Mouse (Mus musculus) hindlimb bud, embryonic 11.5 days (tissue): Measurements from ENCODE around the gene Coro2a.
"Not testable (repeated sequence)": the region's sequence is repeated elsewhere in the genome, so short reads cannot be mapped to it uniquely, and the experiment has no call there.

Experiments
- DNase-seq: peaks from one replicate; pipeline ENCODE4 v3.0.0-alpha.2; 2012; ENCODE audit warnings: low read depth, low spot score; ENCODE audit errors: extremely low spot score

Coro2a gene

DNA sequence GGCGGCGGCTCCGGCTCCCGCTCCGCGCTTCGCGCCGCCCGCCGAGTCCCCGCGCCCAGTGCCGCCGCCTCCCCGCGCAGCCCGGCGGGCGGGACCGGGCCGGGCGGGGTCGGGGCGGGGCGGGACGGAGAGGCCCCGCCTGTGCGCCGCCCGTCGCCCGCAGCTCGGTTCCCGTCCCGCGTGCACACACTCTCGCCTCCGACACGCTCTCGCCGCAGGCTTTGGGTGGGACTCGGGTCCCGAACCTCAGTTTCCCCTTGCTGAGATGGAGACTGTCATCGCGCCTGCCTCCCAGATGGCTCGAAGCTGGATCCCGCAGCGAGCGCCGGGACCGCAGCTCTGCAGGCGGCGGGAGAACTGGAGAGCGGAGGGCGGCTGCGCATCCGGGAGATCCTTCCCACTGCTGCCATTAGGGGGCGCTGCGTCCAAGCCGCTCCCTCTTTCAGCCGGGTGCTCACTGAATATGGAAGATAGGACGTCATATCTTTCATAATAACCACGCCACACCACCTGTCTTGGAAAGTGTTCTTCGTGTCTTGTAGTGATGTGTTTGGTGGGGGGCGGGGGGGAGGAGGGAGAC, at the start of gene Coro2a:
Gene Coro2a, minus strand, starts transcription at position 359 of the 580 bp plus-strand sequence.
- no peak for DNase-seq

DNA sequence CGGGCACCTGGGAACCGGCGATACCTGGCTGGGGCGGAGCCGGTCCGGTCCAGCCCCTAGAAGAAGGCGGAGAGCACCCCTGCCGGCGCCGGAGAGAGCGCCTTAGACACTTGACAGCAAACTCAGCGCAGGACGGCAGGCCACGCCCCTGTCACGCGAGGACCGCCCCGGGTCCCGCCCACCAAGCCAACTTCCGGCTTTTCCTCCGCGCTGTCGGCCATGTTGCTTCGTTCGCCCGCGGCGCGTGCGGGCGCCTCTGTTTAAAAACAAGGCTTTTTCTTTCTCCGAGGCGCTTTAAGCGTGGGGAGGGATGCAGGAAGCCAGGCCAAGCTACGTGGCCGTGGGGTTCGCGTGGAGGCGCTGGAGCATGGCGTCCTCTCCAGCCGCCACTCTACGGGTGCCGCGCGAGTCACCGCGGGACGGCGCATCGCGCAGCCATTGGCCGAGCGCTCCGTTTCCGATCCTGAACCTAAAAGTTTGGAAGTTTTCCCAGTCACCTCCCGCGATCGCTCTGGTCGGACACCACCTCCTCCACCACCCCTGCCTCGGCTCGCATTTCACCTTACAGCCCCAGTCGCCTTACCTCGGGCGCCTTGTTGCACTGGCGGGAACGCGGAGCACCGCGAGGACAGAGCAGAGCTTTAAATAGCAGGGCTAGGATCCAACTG, 48.2 kb upstream of the Coro2a start, which contains the start of gene Tbc1d2:
Gene Tbc1d2, minus strand, starts transcription at position 124 of the 668 bp plus-strand sequence.
- DNase-seq: peak; percentile 42

DNA sequence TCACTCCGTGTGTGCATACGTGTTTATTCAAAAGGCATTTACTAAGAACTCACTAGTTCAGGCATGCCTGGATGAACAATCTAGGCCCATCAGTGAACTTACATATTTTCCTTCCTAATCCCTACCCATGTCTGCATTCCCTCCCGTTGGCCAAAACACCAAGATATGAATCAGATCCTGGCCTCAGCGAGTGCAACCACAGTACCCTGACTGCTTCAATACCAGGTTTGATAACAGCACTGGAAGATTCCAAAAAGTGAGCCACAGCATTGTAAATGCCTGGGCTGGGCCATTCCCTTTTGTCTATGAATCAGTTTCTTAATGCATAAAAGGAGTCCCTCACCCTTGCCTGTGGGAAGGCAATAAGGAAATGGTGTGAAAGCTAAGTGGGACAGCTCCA, 47.2 kb upstream of the Coro2a start:
- DNase-seq: no peak

DNA sequence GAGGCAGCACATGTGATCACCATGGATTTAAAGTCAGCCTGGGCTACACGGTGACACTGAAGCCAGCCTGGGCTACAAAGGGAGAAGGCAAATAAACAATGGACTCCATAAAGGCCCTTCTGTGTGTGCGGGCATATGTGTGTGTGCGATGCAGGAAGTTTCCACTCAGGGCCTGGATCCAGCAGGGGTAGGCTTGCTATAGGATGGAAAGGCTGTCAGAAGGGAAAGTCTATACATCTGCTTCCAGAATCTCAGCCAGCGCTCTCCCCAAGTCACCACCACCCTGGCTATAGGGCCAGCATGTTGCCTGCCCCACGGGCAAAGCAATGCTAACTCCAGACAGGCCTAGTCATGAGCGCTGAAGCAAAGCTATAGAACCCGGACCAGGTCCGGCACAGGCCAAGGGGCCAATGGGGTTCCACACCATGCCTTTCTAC, 41.7 kb upstream of the Coro2a start:
- DNase-seq: no peak

DNA sequence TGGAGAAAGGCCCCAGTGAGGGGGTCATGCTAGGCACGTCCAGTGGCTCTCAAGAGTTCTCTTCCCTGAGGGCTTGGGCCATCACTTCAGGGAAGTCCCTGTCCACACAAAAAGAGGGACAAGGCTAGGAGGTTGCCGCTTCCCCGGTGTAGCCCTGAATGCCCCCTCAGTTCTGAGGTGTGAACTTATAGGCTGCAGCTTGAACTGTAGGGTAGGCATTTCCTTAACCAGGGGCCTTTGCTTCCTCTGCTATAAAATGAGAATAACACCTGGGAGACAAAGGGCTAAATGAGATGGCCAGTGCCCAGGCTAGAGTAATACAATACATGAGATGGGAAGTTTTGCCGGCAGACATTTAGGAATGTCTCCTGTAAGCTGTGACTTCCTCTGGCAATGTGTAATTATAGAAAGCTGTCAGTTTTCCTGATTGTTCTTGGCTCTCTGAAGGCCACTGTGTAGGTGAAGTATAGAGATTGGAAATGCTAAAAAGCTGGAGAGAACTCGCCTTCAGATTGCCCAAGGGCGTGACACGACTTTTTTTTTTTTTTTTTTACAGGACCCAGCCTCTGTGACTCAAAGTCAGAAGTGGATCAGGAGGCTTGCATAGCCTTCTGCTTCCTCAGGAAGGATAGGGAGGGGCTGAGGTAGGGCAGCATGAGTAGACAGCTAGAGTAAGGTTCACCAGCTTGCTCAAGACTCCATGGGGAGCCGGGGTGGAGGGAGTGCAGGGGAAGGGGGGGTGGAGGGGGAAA, 41.1 kb upstream of the Coro2a start:
- no peak for DNase-seq

DNA sequence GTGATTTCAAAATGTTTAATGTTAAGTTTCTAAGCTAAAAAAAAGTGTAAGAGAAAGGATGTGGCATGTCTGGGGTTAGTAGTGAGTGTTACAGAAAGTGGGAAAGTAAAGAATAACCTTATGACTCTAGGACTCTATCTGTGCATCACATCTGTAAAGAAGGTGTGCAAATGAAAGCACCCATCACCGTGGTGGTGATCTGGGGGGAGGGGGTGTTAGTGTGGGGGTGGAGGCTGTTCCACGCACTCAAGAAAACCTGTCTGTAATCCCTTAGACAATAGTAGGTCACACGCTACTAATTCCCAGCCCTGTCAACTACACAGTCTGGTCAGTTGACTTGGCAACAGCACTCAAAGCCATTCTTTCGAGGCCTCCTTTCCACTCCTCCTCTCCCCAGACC, 39.3 kb upstream of the Coro2a start:
- no peak for DNase-seq

DNA sequence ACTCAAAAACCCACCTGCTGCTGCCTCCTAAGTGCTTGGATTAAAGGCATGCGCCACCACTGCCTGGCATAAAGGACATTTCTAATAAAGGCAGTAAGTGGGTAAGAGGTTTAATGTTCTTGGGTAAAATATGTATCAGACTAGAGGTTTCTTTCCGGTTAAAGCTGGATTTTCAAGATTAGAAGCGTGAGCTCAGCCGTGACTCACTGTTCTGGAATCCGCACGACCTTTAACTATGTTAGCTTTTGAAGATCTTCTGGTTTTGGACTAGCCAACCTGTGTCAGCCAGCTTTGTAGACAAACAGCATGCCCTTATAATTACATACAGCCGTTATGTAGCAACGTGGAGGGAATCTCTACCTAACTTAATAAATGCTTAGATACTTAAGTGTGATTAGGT, 37.9 kb upstream of the Coro2a start:
- DNase-seq: no peak

DNA sequence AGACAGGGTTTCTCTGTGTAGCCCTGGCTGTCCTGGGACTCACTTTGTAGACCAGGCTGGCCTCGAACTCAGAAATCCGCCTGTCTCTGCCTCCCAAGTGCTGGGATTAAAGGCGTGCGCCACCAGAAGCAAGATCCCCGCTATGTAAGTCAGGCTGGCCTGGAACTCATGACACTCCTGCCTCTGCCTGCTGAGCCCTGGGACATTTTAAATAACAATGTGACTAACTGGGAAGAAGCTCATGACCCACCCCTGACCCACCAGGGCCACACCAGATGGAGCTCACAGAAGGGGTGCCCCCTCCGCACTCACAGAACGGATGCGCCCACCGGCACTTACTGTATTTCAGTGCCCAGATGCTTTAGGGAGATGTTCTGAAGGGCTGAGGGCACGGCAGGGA, 35.2 kb upstream of the Coro2a start:
- not testable (repeated sequence) for DNase-seq

DNA sequence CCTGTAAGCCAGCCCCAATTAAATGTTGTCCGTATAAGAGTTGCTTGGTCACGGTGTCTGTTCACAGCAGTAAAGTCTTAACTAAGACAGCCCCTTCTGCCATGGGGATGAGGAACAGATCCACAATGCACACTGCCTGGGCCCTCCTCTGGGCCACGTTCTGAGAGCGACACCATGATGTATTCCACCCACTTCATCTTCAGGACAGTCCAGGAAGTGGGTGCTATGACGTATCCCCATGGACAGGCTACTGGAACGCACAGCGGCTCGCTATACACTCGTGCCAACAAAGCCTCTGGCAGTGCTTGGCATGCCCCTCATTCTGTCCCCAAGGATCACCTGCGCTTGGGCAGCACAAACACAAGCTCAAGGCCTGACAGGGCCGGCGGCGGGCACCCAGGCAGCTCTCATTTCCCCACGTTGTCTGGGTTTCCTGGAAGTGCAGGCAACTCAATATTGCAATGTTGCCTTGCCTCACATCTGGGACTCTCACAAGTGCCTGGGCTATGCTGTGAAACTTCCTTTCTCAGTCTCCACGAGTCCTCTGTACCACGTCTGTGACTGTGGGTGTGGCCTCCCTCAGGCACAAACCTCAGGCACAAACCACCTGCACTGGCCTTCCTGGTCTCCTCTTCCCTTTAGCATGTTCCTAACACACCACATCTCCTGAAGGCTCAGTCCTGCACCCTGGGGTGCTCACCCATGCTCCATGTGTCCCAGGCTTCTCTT, 33.9 kb upstream of the Coro2a start:
- DNase-seq: no peak

DNA sequence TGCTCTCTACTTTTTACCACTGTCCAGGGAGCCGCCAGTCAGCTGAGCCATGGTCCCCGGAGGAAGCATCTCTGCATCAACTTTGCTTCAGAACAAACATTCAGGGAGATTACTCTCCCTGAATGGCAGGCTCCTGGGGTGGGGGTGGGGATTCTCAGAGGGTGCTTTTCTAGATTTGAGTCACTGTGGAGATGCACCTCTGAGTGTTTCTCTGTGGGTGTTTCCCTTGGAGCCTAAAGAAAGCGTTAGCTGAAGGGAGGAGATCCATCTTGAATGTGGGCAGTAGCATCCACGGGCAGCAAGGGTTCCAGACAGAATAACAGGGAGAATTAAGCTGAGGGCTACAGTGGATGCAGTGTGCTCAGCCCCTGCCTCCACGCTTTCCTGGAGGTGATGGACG, 32.9 kb upstream of the Coro2a start:
- no peak for DNase-seq

DNA sequence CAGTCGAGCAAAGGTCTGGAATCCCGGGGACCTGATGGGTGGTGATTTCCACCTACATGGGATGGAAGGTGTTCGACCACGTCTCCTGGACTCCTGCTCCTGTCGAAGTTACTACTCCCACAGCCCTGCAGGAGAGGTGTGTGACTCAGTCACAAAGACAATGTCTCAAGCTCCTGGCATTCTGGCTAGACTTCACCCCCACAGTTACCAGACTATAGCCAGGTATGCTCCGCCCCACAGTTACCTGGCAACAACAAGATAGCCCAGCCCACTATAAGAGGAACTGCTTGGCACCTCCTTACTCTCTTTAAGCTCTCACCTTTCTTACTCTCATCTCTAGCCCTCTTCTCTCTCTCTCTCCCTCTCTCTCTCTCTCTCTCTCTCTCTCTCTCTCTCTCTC, 31.6 kb upstream of the Coro2a start:
- DNase-seq: not testable (repeated sequence)

DNA sequence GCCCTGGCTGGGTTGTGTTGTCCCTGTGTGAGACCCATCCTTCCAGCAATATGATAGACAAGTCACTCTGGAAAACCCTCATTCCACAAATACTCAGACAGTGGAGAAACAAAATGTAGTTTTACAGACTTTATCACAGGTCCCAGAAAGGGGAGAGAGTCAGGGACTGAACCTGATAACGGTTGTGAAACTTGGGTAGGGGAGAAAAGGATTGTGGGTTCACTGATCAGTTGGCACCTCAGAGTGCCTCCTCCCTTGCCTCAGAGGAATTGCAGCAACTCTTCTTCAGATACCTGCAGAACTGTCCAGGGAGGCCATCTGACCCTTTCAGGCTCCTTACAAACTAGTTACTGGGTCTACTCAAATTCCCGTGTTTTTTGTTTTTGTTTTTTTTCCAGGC, 30.5 kb upstream of the Coro2a start:
- no peak for DNase-seq

DNA sequence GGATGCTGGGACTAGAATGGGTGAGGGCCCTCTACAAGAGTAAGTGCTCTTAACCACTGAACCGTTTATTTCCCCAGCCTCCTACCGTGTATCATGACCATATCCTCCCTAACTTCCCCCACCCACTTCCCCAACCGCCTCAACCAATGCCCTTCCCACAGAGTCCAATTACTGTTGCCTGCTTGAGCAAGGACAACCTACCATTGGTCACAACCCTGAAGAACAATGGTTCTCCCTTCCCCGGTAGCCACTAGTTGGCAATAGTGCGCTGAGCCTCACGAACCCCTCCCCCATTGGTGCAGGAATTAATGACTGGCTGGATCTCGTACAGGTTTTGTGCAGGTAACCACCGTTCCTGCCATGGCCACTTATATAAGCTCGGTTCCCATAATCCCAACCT, 28.4 kb upstream of the Coro2a start:
- DNase-seq: no peak

DNA sequence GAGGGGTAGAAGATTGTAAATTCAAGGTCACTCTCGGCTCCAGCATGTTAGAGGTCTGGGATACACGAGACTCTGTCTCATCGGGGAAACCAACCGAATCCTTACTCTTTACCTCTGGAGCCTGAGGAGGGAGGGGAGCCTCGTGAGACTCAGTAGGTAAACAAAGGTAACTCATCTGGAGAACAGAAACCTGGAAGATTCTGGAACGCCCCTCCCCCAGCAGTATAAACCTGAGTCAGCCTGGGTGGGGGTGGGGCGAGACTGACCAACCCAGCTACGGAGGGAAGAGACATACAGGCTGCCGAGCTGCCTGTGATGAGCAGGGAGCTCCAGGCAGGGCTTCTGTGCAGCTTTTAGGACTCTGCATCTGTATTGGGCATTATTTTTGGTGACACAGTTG, 26.9 kb upstream of the Coro2a start:
- no peak for DNase-seq

DNA sequence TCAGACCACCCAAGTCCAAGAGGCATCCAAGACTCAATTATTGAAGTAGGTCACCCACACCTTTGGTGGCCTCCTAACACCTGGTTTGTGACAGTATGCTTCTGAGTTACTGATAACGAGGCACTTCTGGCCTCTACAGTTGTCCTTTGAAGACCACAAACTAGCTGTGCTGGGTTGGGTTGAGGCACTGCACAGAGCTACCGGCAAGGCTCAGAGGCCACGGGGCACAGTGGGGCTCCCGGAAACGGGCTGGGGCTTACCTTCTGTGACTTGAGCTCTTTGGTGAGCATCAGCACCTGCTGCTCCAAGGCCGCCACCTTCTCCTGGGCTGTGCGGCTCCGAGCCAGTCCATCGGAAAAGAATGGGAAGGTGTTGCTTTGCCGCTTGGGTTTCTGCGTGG, 26.1 kb upstream of the Coro2a start:
- DNase-seq: no peak

DNA sequence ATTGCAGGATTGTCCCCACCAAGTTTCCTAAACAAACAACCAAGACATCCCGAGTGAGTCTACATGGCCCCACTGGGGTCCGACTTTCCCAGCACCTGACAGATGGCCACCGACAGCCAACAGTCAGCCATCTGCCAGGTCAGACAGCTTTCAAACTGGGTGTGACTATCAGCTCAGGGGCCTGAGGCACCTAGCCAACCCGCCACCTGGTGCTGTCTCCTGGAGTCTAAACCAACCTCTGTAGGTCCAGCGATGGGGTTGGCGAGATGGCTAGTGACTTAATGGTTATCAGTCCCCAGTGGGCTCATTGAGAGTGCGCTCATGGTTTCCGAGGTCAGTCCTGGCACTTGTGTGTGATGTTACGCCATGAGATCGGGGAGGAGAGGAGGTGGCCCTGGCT, 23.1 kb upstream of the Coro2a start:
- no peak for DNase-seq

DNA sequence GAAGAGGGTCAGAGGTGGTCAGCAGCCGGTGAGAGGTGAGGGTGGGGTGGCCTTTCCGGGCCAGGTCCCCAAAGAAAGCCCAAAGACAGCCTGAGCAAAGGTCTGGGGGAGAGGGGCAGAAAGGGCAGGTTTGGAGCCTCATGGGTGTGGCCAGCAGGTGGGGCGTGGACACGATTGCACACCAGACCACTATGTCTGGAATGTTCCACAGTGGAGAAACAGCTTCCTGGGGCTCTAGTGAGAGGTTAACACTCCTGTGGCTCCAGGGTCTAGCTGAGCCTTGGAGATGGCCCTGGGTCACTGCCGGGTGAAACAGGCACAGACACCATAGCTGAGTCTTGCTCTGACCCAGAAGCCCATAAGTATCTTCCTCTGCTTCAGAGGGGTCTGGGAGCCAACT, 21.0 kb upstream of the Coro2a start:
- no peak for DNase-seq

DNA sequence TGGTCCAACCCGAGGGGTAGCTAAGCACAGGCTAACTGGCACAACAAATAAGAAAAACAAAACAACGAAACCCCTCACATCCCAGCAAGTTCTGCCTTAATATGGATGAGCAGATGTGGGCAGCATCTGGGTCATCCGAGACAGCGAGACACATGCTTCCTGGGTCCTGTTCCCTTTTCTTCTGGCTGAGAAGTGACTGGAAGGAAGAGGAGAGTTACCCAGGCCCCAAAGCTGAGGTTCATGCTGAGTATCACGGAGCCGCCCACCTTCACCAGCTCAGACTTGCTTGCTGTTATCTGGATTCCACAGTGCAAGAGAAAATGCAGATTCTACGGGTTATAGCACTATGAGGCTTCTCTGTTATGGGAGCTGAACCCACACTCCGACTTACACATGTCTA, 18.9 kb upstream of the Coro2a start:
- no peak for DNase-seq

DNA sequence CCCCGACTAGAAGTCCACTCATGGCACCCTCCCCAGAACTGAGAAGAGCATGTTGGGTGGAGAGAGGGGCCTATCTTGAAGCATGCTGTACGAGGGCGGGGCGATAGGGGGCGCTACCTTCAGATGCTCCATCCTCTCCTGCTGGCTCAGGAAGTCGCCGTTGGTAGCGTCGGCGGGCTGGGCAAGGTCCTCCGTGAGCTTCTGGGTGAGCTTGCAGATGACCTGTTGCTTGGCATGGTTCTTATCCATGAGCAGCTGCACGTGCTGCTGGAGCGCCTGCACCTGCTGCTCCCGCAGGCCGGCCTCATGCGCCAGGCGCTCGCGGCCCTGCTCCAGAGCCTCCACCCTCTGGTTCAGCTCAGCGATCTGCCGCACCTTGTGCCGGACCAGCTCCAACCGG, 18.3 kb upstream of the Coro2a start:
- DNase-seq: no peak

DNA sequence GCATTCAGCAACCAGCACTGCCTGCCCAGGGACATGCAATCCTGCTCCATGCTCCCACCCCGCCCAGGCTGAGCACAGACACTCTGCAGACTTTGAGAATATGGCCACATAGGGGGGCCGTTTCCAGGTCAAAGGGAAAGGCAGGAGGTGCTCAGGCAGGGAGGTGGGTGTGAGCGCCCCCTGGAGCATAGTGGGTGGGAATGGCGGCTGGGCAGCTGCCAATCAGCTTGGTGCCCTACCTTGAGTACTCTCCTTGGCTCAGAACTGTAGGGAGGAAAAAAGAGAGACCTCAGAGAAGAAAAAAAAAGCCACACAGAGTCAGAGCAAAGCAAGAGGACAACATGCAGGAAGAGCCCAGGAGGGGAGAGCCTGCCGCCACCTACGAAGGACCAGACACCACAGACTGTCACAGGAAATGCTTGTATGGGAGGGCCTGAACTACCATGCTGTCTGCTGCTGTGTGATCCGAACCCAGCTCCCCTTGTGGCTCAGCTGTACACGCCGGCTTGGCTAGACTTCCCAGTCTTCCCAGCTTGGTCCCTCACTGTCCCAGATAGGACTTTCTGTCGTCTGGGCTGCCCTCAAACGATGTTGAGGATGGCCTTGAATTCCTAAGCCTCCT, 16.3 kb upstream of the Coro2a start:
- no peak for DNase-seq

DNA sequence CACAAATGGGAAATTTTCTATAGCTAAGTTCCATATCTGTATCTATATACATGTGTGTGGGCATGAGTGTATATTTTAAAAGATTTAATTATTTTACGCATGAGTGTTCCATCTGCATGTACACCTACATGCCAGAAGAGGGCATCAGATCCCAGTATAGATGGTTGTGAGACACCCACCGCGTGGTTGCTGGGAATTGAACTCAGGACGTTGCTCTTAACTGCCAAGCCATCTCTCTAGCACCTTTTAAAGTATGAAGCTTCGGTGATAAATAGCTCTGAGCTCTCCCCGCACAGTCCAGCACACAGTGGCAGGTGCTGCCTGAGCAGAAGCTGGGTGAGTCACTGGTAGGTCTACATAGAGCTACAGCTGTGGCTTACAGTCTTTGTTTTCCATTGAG, 15.4 kb upstream of the Coro2a start:
- DNase-seq: no peak
